Mouse (Mus musculus): Measurements from ENCODE around the gene Gm4307.
"Not testable (repeated sequence)": the region's sequence is repeated elsewhere in the genome, so short reads cannot be mapped to it uniquely, and the experiment has no call there.

The Gm4307 gene

DNA sequence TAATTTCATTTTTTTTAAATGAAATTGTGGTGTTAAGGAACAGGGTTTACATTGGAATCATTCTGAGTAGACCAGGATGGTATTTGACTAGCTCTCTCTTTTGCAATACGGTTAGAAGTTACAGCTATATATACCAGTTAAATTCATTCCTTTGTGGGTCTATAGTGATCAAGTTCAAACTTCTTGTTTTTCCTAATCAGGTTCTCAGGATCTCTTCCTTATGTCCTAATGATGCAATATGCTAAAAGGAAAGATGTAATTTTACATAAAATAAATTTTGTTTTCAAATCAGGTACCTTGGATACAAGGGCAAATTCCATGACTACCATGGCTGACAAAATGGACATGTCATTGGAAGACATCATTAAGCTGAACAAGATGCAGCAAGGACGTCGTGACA is at the start of gene Gm4307:
Gm4307 (plus strand) TSS at position 301 of the 400 bp plus-strand sequence.
- not testable (repeated sequence) for DNase-seq

- not testable (repeated sequence) for DNase-seq
These were observed 25.8 kb upstream of the Gm4307 start, which contains the start of gene Gm4301 for GRCm38 (mm10) chr10:100335376-100335775. TSS of gene Gm4301 (plus strand) at chr10:100335676.

DNA sequence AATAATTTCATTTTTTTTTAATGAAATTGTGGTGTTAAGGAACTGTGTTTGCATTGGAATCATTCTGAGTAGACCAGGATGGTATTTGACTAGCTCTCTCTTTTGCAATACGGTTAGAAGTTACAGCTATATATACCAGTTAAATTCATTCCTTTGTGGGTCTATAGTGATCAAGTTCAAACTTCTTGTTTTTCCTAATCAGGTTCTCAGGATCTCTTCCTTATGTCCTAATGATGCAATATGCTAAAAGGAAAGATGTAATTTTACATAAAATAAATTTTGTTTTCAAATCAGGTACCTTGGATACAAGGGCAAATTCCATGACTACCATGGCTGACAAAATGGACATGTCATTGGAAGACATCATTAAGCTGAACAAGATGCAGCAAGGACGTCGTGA is 20.6 kb upstream of the Gm4307 start, which contains the start of gene Gm4302:
Gm4302 (plus strand) TSS at position 301 of the 400 bp plus-strand sequence.
- not testable (repeated sequence) for DNase-seq

- DNase-seq = not testable (repeated sequence)
These were observed 15.5 kb upstream of the Gm4307 start, which contains the start of gene Gm4303 for GRCm38 (mm10) chr10:100345672-100346071. TSS of gene Gm4303 (plus strand) at chr10:100345972.

GRCm38 (mm10) chr10:100350793-100351192 is 10.3 kb upstream of the Gm4307 start, which contains the start of gene Gm4305:
TSS of gene Gm4305 (plus strand) at chr10:100351093.
- DNase-seq = not testable (repeated sequence)

DNA sequence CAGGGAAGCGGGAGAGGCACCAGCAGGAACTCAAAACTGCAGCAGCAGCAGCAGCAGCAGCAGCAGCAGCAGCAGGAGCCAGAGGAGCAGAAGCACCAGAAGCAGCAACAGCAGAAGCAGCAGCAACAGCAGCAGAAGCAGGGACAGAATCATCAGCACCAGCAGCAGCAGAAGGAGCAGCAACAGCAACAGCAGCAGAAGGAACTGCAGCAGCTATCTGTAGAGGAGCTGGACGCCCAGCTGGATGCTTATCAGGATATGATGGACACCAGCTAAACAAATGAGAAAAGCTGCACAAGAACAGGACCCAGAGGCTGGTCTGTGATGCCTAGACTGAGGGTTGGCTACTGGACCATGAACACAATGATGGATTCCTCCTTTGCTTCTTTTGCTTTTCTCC is 4.3 kb upstream of the Gm4307 start:
- DNase-seq = peak; percentile 3

- not testable (repeated sequence) for DNase-seq
These were observed 21.3 kb downstream of the Gm4307 start, which contains the start of gene Gm4312 for GRCm38 (mm10) chr10:100382460-100382859. TSS of gene Gm4312 (minus strand) at chr10:100382560.

GRCm38 (mm10) chr10:100402301-100402700 is 41.2 kb downstream of the Gm4307 start:
- not testable (repeated sequence) for DNase-seq

Measured in thymus, postnatal 25 days (tissue).